Mouse (Mus musculus): ENCODE measurements around the gene Qars. TPM values are rescaled to one million over a fixed set of nuclear protein-coding genes. Genes with fewer than 3 reads are reported as not detected.
A peak's percentile ranks its signal among the peaks of the same experiment; 100 is the strongest.

Qars gene
- polyA plus RNA-seq, 1 experiment, result 170 TPM

DNA sequence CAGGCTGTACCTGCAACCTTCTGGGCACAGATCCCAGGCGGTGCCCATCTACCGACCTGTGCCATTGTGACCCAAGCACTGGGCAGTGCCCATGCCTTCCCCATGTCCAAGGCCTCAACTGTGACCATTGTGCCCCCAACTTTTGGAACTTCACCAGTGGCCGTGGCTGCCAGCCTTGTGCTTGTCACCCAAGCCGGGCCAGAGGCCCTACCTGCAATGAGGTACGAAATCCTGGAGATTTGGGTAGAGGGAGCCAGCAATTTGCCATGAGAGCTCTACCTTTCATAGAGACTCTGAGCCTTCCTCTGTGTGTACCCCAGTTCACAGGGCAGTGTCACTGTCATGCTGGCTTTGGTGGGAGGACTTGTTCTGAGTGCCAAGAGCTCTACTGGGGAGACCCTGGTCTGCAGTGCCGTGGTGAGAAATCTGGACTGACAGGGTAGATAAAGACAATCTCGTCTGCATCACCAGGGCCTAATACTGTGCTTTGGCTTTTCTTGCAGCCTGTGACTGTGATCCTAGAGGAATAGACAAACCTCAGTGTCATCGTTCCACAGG, 20.5 kb upstream of the Qars start:
- Histone ChIP-seq H3K27me3 (ENCODE audit: control insufficient read depth, insufficient read depth, low read length) (no peaks in the 10 kb centered on the region), H3K27ac (ENCODE audit: insufficient read depth, low read length) (no peak overlapping the region), H3K4me1 (ENCODE audit: control insufficient read depth, insufficient read depth, insufficient read length) (peaks cover 8% of the 10 kb centered on the region; the same call in 1 of the 2 replicates), H3K36me3 (ENCODE audit: control insufficient read depth, insufficient read depth, low read length) (no peaks in the 10 kb centered on the region), H3K4me3 (ENCODE audit: extremely low read depth, insufficient read depth, insufficient read length) (no peak overlapping the region)
- 93% methylated on average over 8 of the region's 8 CpGs for WGBS
- DNase-seq (ENCODE audit: low read depth in 1 of 2, low spot score in 2 of 2), result no peak
- TF ChIP-seq CTCF (IDR thresholded peaks at IDR 0.05; ENCODE audit: extremely low read depth, insufficient read depth, insufficient read length, insufficient replicate concordance), result no peak
- no peak for TF ChIP-seq POLR2A (IDR thresholded peaks at IDR 0.05; ENCODE audit: low read depth, low read length)

DNA sequence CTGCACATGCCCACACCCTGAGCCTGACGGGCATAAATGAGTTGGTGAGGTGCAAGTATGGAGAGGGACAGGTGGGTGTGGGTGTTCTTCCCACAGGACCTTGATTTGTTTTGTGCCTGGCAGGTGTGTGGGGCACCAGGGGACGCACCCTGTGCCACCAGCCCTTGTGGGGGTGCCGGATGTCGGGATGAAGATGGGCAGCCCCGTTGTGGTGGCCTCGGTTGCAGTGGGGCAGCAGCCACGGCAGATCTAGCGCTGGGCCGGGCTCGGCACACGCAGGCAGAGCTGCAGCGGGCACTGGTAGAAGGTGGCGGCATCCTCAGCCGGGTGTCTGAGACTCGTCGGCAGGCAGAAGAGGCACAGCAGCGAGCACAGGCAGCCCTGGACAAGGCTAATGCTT, 19.1 kb upstream of the Qars start:
- peaks cover 12% of the 10 kb centered on the region; the same call in 1 of the 2 replicates for H3K4me1 ChIP-seq (ENCODE audit: control insufficient read depth, insufficient read depth, insufficient read length)
- no peak for DNase-seq (ENCODE audit: low read depth in 1 of 2, low spot score in 2 of 2)
- H3K27ac ChIP-seq (ENCODE audit: insufficient read depth, low read length), result no peak overlapping the region
- H3K27me3 ChIP-seq (ENCODE audit: control insufficient read depth, insufficient read depth, low read length), result no peaks in the 10 kb centered on the region
- peaks cover 7% of the 10 kb centered on the region for H3K36me3 ChIP-seq (ENCODE audit: control insufficient read depth, insufficient read depth, low read length)
- H3K4me3 ChIP-seq (ENCODE audit: extremely low read depth, insufficient read depth, insufficient read length), result no peak overlapping the region
- TF ChIP-seq POLR2A (IDR thresholded peaks at IDR 0.05; ENCODE audit: low read depth, low read length) (no peak), CTCF (IDR thresholded peaks at IDR 0.05; ENCODE audit: extremely low read depth, insufficient read depth, insufficient read length, insufficient replicate concordance) (no peak)
- 92% methylated on average over 17 of the region's 17 CpGs for WGBS

DNA sequence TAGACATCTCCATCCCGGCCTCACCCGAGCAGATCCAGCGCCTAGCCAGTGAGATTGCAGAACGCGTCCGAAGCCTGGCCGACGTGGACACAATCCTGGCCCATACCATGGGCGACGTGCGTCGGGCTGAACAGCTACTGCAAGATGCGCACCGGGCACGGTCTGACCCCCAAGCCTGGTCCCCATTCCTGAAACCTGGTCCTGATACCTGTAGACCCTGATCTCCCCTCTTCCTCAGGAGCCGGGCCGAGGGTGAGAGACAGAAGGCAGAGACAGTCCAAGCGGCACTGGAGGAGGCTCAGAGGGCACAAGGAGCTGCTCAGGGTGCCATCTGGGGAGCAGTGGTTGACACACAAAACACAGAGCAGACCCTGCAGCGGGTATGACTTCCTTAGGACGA, 18.3 kb upstream of the Qars start:
- 92% methylated on average over 20 of the region's 20 CpGs for WGBS
- DNase-seq (ENCODE audit: low read depth in 1 of 2, low spot score in 2 of 2), result no peak
- Histone ChIP-seq H3K27ac (ENCODE audit: insufficient read depth, low read length) (peak overlapping the region; percentile 87; the same call in 1 of the 2 replicates), H3K4me1 (ENCODE audit: control insufficient read depth, insufficient read depth, insufficient read length) (peaks cover 12% of the 10 kb centered on the region; the same call in 1 of the 2 replicates), H3K27me3 (ENCODE audit: control insufficient read depth, insufficient read depth, low read length) (no peaks in the 10 kb centered on the region), H3K36me3 (ENCODE audit: control insufficient read depth, insufficient read depth, low read length) (peaks cover 14% of the 10 kb centered on the region), H3K4me3 (ENCODE audit: extremely low read depth, insufficient read depth, insufficient read length) (no peak overlapping the region)
- no peak for TF ChIP-seq POLR2A (IDR thresholded peaks at IDR 0.05; ENCODE audit: low read depth, low read length)
- no peak for TF ChIP-seq CTCF (IDR thresholded peaks at IDR 0.05; ENCODE audit: extremely low read depth, insufficient read depth, insufficient read length, insufficient replicate concordance)

DNA sequence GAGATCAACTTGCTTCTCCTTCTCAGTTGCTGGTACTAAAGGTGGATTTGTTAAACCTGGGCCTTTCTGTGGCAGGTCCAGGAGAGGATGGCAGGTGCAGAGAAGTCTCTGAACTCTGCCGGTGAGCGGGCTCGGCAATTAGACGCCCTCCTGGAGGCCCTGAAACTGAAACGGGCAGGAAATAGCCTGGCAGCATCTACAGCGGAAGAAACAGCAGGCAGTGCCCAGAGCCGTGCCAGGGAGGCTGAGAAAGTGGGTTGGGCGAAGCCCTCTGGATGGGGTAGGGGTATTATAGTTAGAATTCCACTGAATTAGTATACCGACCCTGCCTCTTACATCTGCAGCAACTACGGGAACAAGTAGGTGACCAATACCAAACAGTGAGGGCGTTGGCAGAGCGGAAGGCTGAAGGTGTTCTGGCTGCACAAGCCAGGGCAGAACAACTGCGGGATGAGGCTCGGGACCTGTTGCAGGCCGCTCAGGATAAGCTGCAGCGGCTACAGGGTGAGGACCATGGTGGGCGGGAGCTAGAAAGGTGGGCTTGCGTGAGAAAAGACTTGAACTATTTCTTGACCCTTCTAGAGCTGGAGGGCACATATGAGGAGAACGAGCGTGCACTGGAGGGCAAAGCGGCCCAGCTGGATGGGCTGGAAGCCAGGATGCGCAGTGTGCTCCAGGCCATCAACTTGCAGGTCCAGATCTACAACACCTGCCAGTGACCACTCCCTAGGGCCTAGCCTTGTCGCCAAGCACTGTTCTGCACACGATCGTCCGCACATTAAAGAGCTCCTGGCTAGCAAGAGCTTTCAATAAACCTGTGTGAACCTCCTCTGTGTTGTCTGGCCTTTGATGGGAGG, 17.6 kb upstream of the Qars start:
- peak overlapping the region; percentile 78 for H3K4me3 ChIP-seq (ENCODE audit: extremely low read depth, insufficient read depth, insufficient read length)
- peaks cover 21% of the 10 kb centered on the region for H3K36me3 ChIP-seq (ENCODE audit: control insufficient read depth, insufficient read depth, low read length)
- peaks cover 12% of the 10 kb centered on the region; the same call in 1 of the 2 replicates for H3K4me1 ChIP-seq (ENCODE audit: control insufficient read depth, insufficient read depth, insufficient read length)
- 44% methylated on average over 26 of the region's 26 CpGs for WGBS
- H3K27ac ChIP-seq (ENCODE audit: insufficient read depth, low read length), result peak overlapping the region; percentile 87
- TF ChIP-seq POLR2A (IDR thresholded peaks at IDR 0.05; ENCODE audit: low read depth, low read length), result no peak
- no peak for TF ChIP-seq CTCF (IDR thresholded peaks at IDR 0.05; ENCODE audit: extremely low read depth, insufficient read depth, insufficient read length, insufficient replicate concordance)
- DNase-seq (ENCODE audit: low read depth in 1 of 2, low spot score in 2 of 2), result no peak
- no peaks in the 10 kb centered on the region for H3K27me3 ChIP-seq (ENCODE audit: control insufficient read depth, insufficient read depth, low read length)

DNA sequence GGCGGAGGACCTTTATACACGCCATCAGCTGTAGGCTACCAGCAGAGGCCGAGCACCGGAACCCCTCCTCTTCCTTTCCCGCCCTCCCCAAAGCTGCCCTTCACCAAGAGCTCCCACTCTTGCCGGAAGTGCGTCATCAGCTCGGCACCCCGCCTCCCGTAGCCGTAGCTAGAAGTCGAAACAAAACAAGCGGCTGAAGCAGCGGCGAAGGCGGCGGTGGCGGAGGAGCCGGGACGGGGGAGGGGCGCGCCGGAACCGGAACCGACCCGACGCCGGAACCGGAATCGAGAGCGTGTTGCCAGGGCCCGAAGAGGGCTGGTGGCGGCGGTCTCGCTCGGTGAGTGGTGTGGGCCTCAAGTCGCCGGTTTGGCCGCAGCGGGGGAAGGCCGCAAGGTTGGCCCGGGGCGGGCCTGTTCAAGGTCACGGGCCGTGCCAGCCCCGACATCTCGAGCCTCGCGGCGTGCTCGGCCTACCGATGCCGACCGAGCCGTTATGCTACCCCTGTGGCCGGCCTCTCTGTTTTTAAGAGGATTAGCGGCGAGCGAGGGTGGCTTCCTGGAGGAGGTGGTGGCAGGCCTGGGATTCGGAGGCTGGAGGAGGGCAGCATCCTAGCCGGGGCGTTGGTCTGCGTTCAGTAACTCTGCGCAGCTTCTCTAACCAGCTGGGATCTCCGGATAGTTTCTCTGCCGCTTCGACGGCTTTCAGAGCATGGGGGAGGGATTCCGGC, 16.8 kb upstream of the Qars start, which contains the start of gene Usp19:
Gene Usp19 (plus strand): TSS at position 44 of the 727 bp plus-strand sequence.
- peak; percentile 92 to 93 for DNase-seq (ENCODE audit: low read depth in 1 of 2, low spot score in 2 of 2)
- Histone ChIP-seq H3K36me3 (ENCODE audit: control insufficient read depth, insufficient read depth, low read length) (peaks cover 28% of the 10 kb centered on the region), H3K4me3 (ENCODE audit: extremely low read depth, insufficient read depth, insufficient read length) (peak within 1 kb of the TSS; percentile 78), H3K27ac (ENCODE audit: insufficient read depth, low read length) (peak within 1 kb of the TSS; percentile 87), H3K4me1 (ENCODE audit: control insufficient read depth, insufficient read depth, insufficient read length) (peaks cover 12% of the 10 kb centered on the region; the same call in 1 of the 2 replicates), H3K27me3 (ENCODE audit: control insufficient read depth, insufficient read depth, low read length) (no peaks in the 10 kb centered on the region)
- under 1% methylated on average over 69 of the region's 69 CpGs for WGBS
- no peak for TF ChIP-seq CTCF (IDR thresholded peaks at IDR 0.05; ENCODE audit: extremely low read depth, insufficient read depth, insufficient read length, insufficient replicate concordance)
- peak; percentile 49; the same call in 1 of the 2 replicates for TF ChIP-seq POLR2A (IDR thresholded peaks at IDR 0.05; ENCODE audit: low read depth, low read length)

DNA sequence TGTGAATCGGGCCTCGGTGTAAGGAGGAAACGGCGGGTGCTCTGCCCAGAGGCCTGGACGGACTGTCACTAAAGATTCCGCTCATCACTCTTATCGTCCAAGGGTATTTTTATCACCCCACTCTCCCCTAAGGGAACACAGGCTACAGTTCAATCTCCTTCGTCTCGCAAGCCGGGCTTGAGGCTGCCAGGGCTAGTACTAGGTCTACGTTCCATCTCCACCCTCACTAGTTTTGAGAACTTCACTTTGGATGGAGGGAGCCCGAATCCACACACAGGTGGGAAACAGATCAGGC, 16.3 kb upstream of the Qars start:
- TF ChIP-seq CTCF (IDR thresholded peaks at IDR 0.05; ENCODE audit: extremely low read depth, insufficient read depth, insufficient read length, insufficient replicate concordance) (no peak), POLR2A (IDR thresholded peaks at IDR 0.05; ENCODE audit: low read depth, low read length) (no peak)

More for the DNA sequence above, 16.3 kb upstream of the Qars start:
- peaks cover 33% of the 10 kb centered on the region for H3K36me3 ChIP-seq (ENCODE audit: control insufficient read depth, insufficient read depth, low read length)
- DNase-seq (ENCODE audit: low read depth in 1 of 2, low spot score in 2 of 2), result no peak
- peak overlapping the region; percentile 78 for H3K4me3 ChIP-seq (ENCODE audit: extremely low read depth, insufficient read depth, insufficient read length)
- 3% methylated on average over 12 of the region's 12 CpGs for WGBS
- H3K27ac ChIP-seq (ENCODE audit: insufficient read depth, low read length), result peak overlapping the region; percentile 87
- no peaks in the 10 kb centered on the region for H3K27me3 ChIP-seq (ENCODE audit: control insufficient read depth, insufficient read depth, low read length)
- H3K4me1 ChIP-seq (ENCODE audit: control insufficient read depth, insufficient read depth, insufficient read length), result peaks cover 12% of the 10 kb centered on the region; the same call in 1 of the 2 replicates

Data from spleen, adult 2 months (tissue).